Comparison of ENCODE assay signal across 10 mouse cellular contexts in genomic region chr3:154723198-154723597, GRCm38 (mm10). TPM values are rescaled to one million over a fixed set of nuclear protein-coding genes. Genes with fewer than 3 reads are reported as not detected.
A peak's percentile ranks its signal among the peaks of the same experiment; 100 is the strongest.
DNase-seq lines count a peak whose midpoint lies in the region; ATAC-seq and TF ChIP-seq lines count a peak whose summit lies in the region.
"Had no signal": no experiment of that assay in that cellular context is flagged by ENCODE, and none has a peak within 500 bp of the region (broad histone marks: within the 10 kb centered on the region; RNA-seq: fewer than 3 reads in every experiment).

No protein-coding gene starts in this region.

- no peaks in the 10 kb centered on the region for H3K27me3 ChIP-seq in embryonic facial prominence, embryonic 14.5 days (replicated peaks; ENCODE audit: control insufficient read depth, insufficient read depth, low read length)
- H3K27me3 ChIP-seq in embryonic facial prominence, embryonic 10.5 days (replicated peaks; ENCODE audit: low read depth, poor library complexity, severe bottlenecking), result no peaks in the 10 kb centered on the region
- no peaks in the 10 kb centered on the region for H3K27me3 ChIP-seq in stomach, postnatal 0 days (ENCODE audit: control insufficient read depth, insufficient read depth, low read length)

- ATAC-seq in embryonic facial prominence, embryonic 14.5 days (ENCODE audit: low read depth), result no peak; the same call in 1 of the 2 replicates
- peak; percentile 90 for ATAC-seq in stomach, postnatal 0 days (ENCODE audit: low FRiP score, low TSS enrichment)
- ATAC-seq: activated CD4-positive, CD25-positive, alpha-beta regulatory T cell, adult 4 months had no signal

- no peak overlapping the region for H3K4me3 ChIP-seq in embryonic facial prominence, embryonic 14.5 days (ENCODE audit: low read depth, low read length)
- no peak overlapping the region for H3K4me3 ChIP-seq in embryonic facial prominence, embryonic 10.5 days
- H3K4me3 ChIP-seq in stomach, postnatal 0 days (ENCODE audit: low read depth, low read length), result no peak overlapping the region

- no peaks in the 10 kb centered on the region for H3K9me3 ChIP-seq in embryonic facial prominence, embryonic 14.5 days (ENCODE audit: control insufficient read depth, low read length)
- H3K9me3 ChIP-seq in embryonic facial prominence, embryonic 10.5 days, result no peaks in the 10 kb centered on the region
- H3K9me3 ChIP-seq in stomach, postnatal 0 days (ENCODE audit: control insufficient read depth, low read length), result no peaks in the 10 kb centered on the region

- TF ChIP-seq EP300 in stomach, postnatal 0 days (optimal IDR thresholded peaks at IDR 0.05), result no peak

- no peaks in the 10 kb centered on the region for H3K4me1 ChIP-seq in embryonic facial prominence, embryonic 14.5 days (ENCODE audit: control insufficient read depth, insufficient read depth, low read length)
- H3K4me1 ChIP-seq in embryonic facial prominence, embryonic 10.5 days, result no peaks in the 10 kb centered on the region
- H3K4me1 ChIP-seq in stomach, postnatal 0 days (replicated peaks; ENCODE audit: control insufficient read depth, insufficient read depth), result 0 out of 2 replicates have a peak, but pooled peaks cover 4% of the 10 kb centered on the region

- no peak overlapping the region for H3K9ac ChIP-seq in embryonic facial prominence, embryonic 14.5 days (ENCODE audit: low read depth, low read length)
- no peak overlapping the region for H3K9ac ChIP-seq in stomach, postnatal 0 days (ENCODE audit: low read length)

- H3K27ac ChIP-seq in embryonic facial prominence, embryonic 14.5 days (replicated peaks; ENCODE audit: low read depth, low read length), result no peak overlapping the region
- H3K27ac ChIP-seq in embryonic facial prominence, embryonic 10.5 days (replicated peaks), result no peak overlapping the region
- no peak overlapping the region for H3K27ac ChIP-seq in stomach, postnatal 0 days (replicated peaks)

- TF ChIP-seq CTCF in stomach, postnatal 0 days (IDR thresholded peaks at IDR 0.05; ENCODE audit: low read depth), result peak; percentile 31

- H3K4me2 ChIP-seq in embryonic facial prominence, embryonic 14.5 days (ENCODE audit: low read depth, low read length), result no peak overlapping the region
- no peak overlapping the region for H3K4me2 ChIP-seq in stomach, postnatal 0 days (replicated peaks; ENCODE audit: low read depth)

- 64% methylated on average over 7 of the region's 7 CpGs for WGBS in embryonic facial prominence, embryonic 14.5 days
- 67% methylated on average over 7 of the region's 7 CpGs for WGBS in embryonic facial prominence, embryonic 10.5 days
- 23% methylated on average over 7 of the region's 7 CpGs for WGBS in stomach, postnatal 0 days

- DNase-seq in embryonic facial prominence, embryonic 14.5 days (ENCODE audit: low spot score), result peak; percentile 77
- DNase-seq in embryonic facial prominence, embryonic 10.5 days (ENCODE audit: low spot score), result no peak
- DNase-seq in ovary, postnatal 36 days (ENCODE audit: low spot score), result peak; percentile 24
- DNase-seq in ovary, postnatal 14 days (ENCODE audit: low spot score), result no peak
- DNase-seq in kidney, postnatal 10 days, result peak; percentile 40
- peak; percentile 80 for DNase-seq in stomach, postnatal 0 days (ENCODE audit: low spot score)
- DNase-seq in embryo, embryonic 9.5 days (ENCODE audit: extremely low spot score), result no peak
- no peak for DNase-seq in retina, postnatal 1 day
- DNase-seq: layer of hippocampus, postnatal 36 days had no signal

- H3K36me3 ChIP-seq in embryonic facial prominence, embryonic 14.5 days (ENCODE audit: control insufficient read depth, insufficient read depth, low read length), result no peaks in the 10 kb centered on the region
- H3K36me3 ChIP-seq in embryonic facial prominence, embryonic 10.5 days (replicated peaks), result no peaks in the 10 kb centered on the region
- no peaks in the 10 kb centered on the region for H3K36me3 ChIP-seq in stomach, postnatal 0 days (ENCODE audit: control insufficient read depth, insufficient read depth, low read length)

RNA-seq across cellular contexts. Expression of gene Erich3, which starts 59.5 kb away (rescaled TPM):
- polyA plus RNA-seq in embryonic facial prominence, embryonic 14.5 days (2014; fragmentation: Nextera tagmentation; extraction: Ambion mirVana), result 0.46 and 0.58 TPM in 2 replicates
- polyA plus RNA-seq in embryonic facial prominence, embryonic 10.5 days (2016; fragmentation: Nextera tagmentation; extraction: Ambion mirVana), result 0.19 and 0.36 TPM in 2 replicates
- polyA plus RNA-seq in stomach, postnatal 0 days (2015; fragmentation: Nextera tagmentation; extraction: Ambion mirVana), result 0.05 and 0.06 TPM in 2 replicates
- polyA plus RNA-seq: activated CD4-positive, CD25-positive, alpha-beta regulatory T cell, adult 4 months had no signal

Comparison
In these comparisons a context has a peak if more than half of its experiments do, and no peak if none do; other contexts are left out.
1. DNase-seq: peak in embryonic facial prominence, embryonic 14.5 days (single experiment), ovary, postnatal 36 days (single experiment), kidney, postnatal 10 days (single experiment) and stomach, postnatal 0 days (single experiment); none in embryonic facial prominence, embryonic 10.5 days (single experiment), ovary, postnatal 14 days (single experiment), embryo, embryonic 9.5 days (single experiment) and retina, postnatal 1 day (single experiment).